Mouse (Mus musculus): ENCODE measurements around the gene Nt5dc1. TPM values are rescaled to one million over a fixed set of nuclear protein-coding genes. Genes with fewer than 3 reads are reported as not detected.

Gene Nt5dc1
- polyA plus RNA-seq, 2 experiments from 2014 or later: 60.2 to 78.7 TPM

Other genes starting within 250 kb of the Nt5dc1 start
- 1 to 10 TPM; 1.0 to 2.0 TPM for gene Dse, start 210.8 kb downstream of the Nt5dc1 start, polyA plus RNA-seq (2017; shearing (Covaris generic))
- 10 to 100 TPM; 37.1 to 45.4 TPM for gene Tspyl1, start 136.4 kb downstream of the Nt5dc1 start, polyA plus RNA-seq (2017; shearing (Covaris generic))
- 10 to 100 TPM; 12.1 to 15.8 TPM for gene Tspyl4, start 121.1 kb downstream of the Nt5dc1 start, polyA plus RNA-seq (2017; shearing (Covaris generic))
- gene Col10a1, start 28.6 kb downstream of the Nt5dc1 start, polyA plus RNA-seq (2017; shearing (Covaris generic)): under 1 TPM; 0.24 to 0.90 TPM
- gene Frk, start 64.8 kb upstream of the Nt5dc1 start, polyA plus RNA-seq (2017; shearing (Covaris generic)): under 1 TPM in 1 of 2 experiments, not detected in 1; 0.13 TPM